Mouse (Mus musculus): Measurements from ENCODE around the gene Hoxd4.

- TF ChIP-seq CTCF (IDR thresholded peaks at IDR 0.05; ENCODE audit: control insufficient read depth, insufficient read depth, insufficient read length), result no peak
- no peak for TF ChIP-seq MAX (IDR thresholded peaks at IDR 0.05)
- no peak for TF ChIP-seq USF1 (IDR thresholded peaks at IDR 0.05; ENCODE audit: low read depth)
- no peak for TF ChIP-seq FOSL1 (IDR thresholded peaks at IDR 0.05; ENCODE audit: insufficient read depth, low read length, poor library complexity, severe bottlenecking)
- TF ChIP-seq CEBPB (IDR thresholded peaks at IDR 0.05; ENCODE audit: low read depth), result no peak
- TF ChIP-seq MYOG (IDR thresholded peaks at IDR 0.05; ENCODE audit: control insufficient read depth, extremely low read depth, insufficient read length), result no peak
These were observed 5.3 kb upstream of the Hoxd4 start for GRCm38 (mm10) chr2:74706393-74706960.

Data from C2C12 (cell line).